Mouse (Mus musculus) neutrophil, adult 83 days (primary cell): Measurements from ENCODE around the gene Muc5ac. TPM values are rescaled to one million over a fixed set of nuclear protein-coding genes. Genes with fewer than 3 reads are reported as not detected.

Experiments
- total RNA-seq, 2 experiments: library from RNA; stranded (reverse); gene quantifications; one replicate each; pipeline ENCODE4 v1.2.4; 2023

Muc5ac gene
- total RNA-seq = not detected

DNA sequence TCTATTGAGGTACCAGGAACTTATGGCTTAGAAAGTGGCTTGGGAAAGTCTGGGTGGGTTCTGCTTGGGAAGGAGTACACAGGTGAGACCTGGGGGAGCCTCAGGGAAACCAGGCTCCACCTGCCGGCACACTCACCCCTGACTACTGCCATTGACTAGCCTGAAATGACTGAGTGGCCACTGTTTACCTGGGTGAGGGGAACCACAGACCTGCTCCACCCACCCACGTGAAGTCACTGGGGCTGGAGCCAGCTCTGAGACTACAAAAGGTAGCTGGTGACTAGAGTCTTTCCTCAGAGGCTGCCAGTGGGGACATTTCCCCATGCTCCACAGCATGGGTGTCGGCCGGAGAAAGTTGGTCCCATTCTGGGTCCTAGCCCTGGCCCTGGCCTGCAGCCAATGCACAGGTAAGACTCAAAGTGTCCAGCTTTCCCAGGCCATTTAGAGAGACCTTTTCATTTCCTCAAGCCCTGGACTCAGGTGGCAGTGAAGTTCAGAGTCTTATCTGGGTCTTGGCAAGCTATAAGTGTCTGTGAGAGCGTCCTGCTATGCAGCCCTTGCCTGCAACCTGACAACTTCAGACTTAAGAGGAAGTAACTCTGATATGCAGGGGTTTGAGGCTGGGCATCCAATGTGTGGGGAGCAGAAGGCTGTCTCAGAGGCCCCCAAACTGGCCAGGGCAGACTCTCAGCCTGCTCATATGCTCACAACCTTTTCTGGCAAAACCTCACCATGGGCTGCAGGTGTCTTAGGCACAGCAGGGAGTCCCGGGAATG, at the start of gene Muc5ac:
Muc5ac (plus strand) TSS at position 296 of the 776 bp plus-strand sequence.

DNA sequence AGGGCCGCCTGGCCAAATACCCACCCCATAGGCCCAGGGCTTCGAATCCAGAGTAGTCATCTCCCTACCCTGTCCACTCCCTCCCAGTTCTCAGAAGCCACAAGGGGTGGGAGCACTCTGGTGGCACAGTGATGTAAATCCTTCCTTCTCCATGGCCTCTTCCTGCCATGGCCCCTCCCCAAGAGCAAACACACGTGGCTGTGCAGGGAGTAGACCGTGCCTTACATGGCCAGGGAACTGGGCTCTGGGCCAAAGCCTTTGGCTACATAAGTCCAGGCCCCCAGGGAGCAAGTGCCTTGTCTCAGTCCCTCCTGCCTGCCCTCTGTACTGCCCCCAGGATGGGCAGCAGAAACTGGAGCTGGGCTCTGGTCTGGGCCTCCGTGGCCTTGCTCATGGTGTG, 50.0 kb downstream of the Muc5ac start, which contains the start of gene Muc5b:
Muc5b (plus strand) TSS at position 292 of the 400 bp plus-strand sequence.

Other genes with a start within 250 kb of the Muc5ac start
- 10 to 100 TPM; 20.7 to 21.3 TPM for gene Chid1, start 249.1 kb upstream of the Muc5ac start, total RNA-seq
- 10 to 100 TPM; 95.5 to 97.7 TPM for gene Ap2a2, start 226.8 kb upstream of the Muc5ac start, total RNA-seq
- gene Muc6, start 133.7 kb upstream of the Muc5ac start, total RNA-seq = under 1 TPM; 0.38 to 0.42 TPM
- gene Muc2, start 98.6 kb upstream of the Muc5ac start, total RNA-seq = under 1 TPM; 0.13 to 0.46 TPM
- gene Muc5b, start 50.1 kb downstream of the Muc5ac start, total RNA-seq = under 1 TPM in 1 of 2 experiments, not detected in 1; 0.02 TPM
- 10 to 100 TPM; 53.8 to 56.1 TPM for gene Tollip, start 129.5 kb downstream of the Muc5ac start, total RNA-seq
- not detected for gene Brsk2, start 160.8 kb downstream of the Muc5ac start, total RNA-seq